Mouse (Mus musculus) lung, embryonic 15.5 days (tissue): ENCODE measurements around the gene Klhl13. TPM values are rescaled to one million over a fixed set of nuclear protein-coding genes. Genes with fewer than 3 reads are reported as not detected.

Experiments used
- ATAC-seq: fragments of 200-750 bp; cut with Nextera tagmentation; 2 replicates; pipeline ENCODE4 v1.8.0; 2017; ENCODE audit warnings: moderate number of reproducible peaks, borderline replicate concordance; ENCODE audit not compliant: low FRiP score, low TSS enrichment; ENCODE audit errors: extremely low read depth
- H3K27ac ChIP-seq: fragments of 300-500 bp; sonication (generic); 2 replicates; pipeline ENCODE4 v1.5.1; 2015; ENCODE audit warnings: moderate library complexity, mild to moderate bottlenecking, inconsistent platforms
- H3K27me3 ChIP-seq: fragments of 300-500 bp; sonication (generic); 2 replicates; pipeline ENCODE4 v1.6.1; 2015; ENCODE audit warnings: inconsistent platforms
- H3K36me3 ChIP-seq: fragments of 300-500 bp; sonication (generic); 2 replicates; pipeline ENCODE4 v1.6.1; 2015; ENCODE audit warnings: inconsistent platforms
- H3K4me1 ChIP-seq: fragments of 300-500 bp; sonication (generic); 2 replicates; pipeline ENCODE4 v1.6.1; 2015; ENCODE audit warnings: inconsistent platforms
- H3K4me2 ChIP-seq: fragments of 300-500 bp; sonication (generic); 2 replicates; pipeline ENCODE4 v1.6.1; 2015; ENCODE audit warnings: inconsistent platforms, mild to moderate bottlenecking, moderate library complexity
- H3K4me3 ChIP-seq: fragments of 300-500 bp; sonication (generic); 2 replicates; pipeline ENCODE4 v1.5.1; 2015; ENCODE audit warnings: mild to moderate bottlenecking, inconsistent platforms
- H3K9ac ChIP-seq: fragments of 300-500 bp; sonication (generic); 2 replicates; pipeline ENCODE4 v1.6.1; 2015; ENCODE audit warnings: inconsistent platforms
- H3K9me3 ChIP-seq: fragments of 300-500 bp; sonication (generic); 2 replicates; pipeline ENCODE4 v1.6.1; 2016; ENCODE audit warnings: inconsistent platforms
- WGBS: fragments of 180-500 bp; shearing (Covaris S2); methylation state at CpG from one replicate; pipeline ENCODE4 v1.1.7; 2015; 5-methylcytosine and 5-hydroxymethylcytosine counted together
- polyA plus RNA-seq: library from polyadenylated mRNA; unstranded; fragments of >200 nt; fragmentation: Nextera tagmentation; extraction: Ambion mirVana; gene quantifications from 2 replicates; pipeline ENCODE4 v1.2.1, GENCODE M21; 2015

The Klhl13 gene
- 66.9 and 70.9 TPM in 2 replicates for polyA plus RNA-seq

GRCm38 (mm10) chrX:23364514-23365381 lies at the start of gene Klhl13:
Gene Klhl13 (minus strand): TSS chrX:23365082.
- H3K27ac ChIP-seq = peak within 1 kb of the TSS; percentile 89
- no peaks in the 10 kb centered on the region for H3K27me3 ChIP-seq
- H3K4me3 ChIP-seq = peak within 1 kb of the TSS; percentile 53
- no peaks in the 10 kb centered on the region for H3K36me3 ChIP-seq
- no peaks in the 10 kb centered on the region for H3K9me3 ChIP-seq
- 8% methylated on average over 41 of the region's 45 CpGs for WGBS
- peak within 1 kb of the TSS; percentile 46 for H3K9ac ChIP-seq
- no peaks in the 10 kb centered on the region for H3K4me1 ChIP-seq
- H3K4me2 ChIP-seq = peak within 1 kb of the TSS; percentile 51
- ATAC-seq = peak; percentile 97

- no peaks in the 10 kb centered on the region for H3K4me1 ChIP-seq
- WGBS = 41% methylated on average over 4 of the region's 4 CpGs
- no peaks in the 10 kb centered on the region for H3K27me3 ChIP-seq
- no peaks in the 10 kb centered on the region for H3K36me3 ChIP-seq
- H3K4me3 ChIP-seq = no peak overlapping the region
- no peaks in the 10 kb centered on the region for H3K9me3 ChIP-seq
- H3K4me2 ChIP-seq = no peak overlapping the region
- H3K9ac ChIP-seq = no peak overlapping the region
- no peak for ATAC-seq
- no peak overlapping the region for H3K27ac ChIP-seq
Observed at GRCm38 (mm10) chrX:23409296-23410149, 44.6 kb upstream of the Klhl13 start.

GRCm38 (mm10) chrX:23388716-23389115 lies 23.8 kb upstream of the Klhl13 start:
- no peaks in the 10 kb centered on the region for H3K9me3 ChIP-seq
- WGBS = 44% methylated on average over 4 of the region's 4 CpGs
- no peak for ATAC-seq

GRCm38 (mm10) chrX:23363441-23363840 lies 1.4 kb downstream of the Klhl13 start:
- Histone ChIP-seq H3K27me3 (no peaks in the 10 kb centered on the region), H3K4me2 (peak overlapping the region; percentile 51), H3K9me3 (no peaks in the 10 kb centered on the region), H3K36me3 (no peaks in the 10 kb centered on the region), H3K27ac (no peak overlapping the region), H3K9ac (no peak overlapping the region), H3K4me3 (peak overlapping the region; percentile 53), H3K4me1 (no peaks in the 10 kb centered on the region)
- WGBS = 45% methylated on average over 6 of the region's 6 CpGs
- no peak for ATAC-seq

More at GRCm38 (mm10) chrX:23388716-23389115, 23.8 kb upstream of the Klhl13 start:
- no peak overlapping the region for H3K4me2 ChIP-seq
- H3K4me3 ChIP-seq = no peak overlapping the region
- H3K27ac ChIP-seq = no peak overlapping the region
- no peaks in the 10 kb centered on the region for H3K36me3 ChIP-seq
- H3K9ac ChIP-seq = no peak overlapping the region
- H3K27me3 ChIP-seq = no peaks in the 10 kb centered on the region
- H3K4me1 ChIP-seq = no peaks in the 10 kb centered on the region

- Histone ChIP-seq H3K4me1 (no peaks in the 10 kb centered on the region), H3K27ac (no peak overlapping the region), H3K9me3 (no peaks in the 10 kb centered on the region), H3K4me3 (no peak overlapping the region), H3K4me2 (no peak overlapping the region), H3K9ac (no peak overlapping the region), H3K36me3 (no peaks in the 10 kb centered on the region), H3K27me3 (no peaks in the 10 kb centered on the region)
- 79% methylated on average over 3 of the region's 3 CpGs for WGBS
- no peak for ATAC-seq
Observed at GRCm38 (mm10) chrX:23360446-23360845, 4.4 kb downstream of the Klhl13 start.

- 74% methylated on average over 1 of the region's 1 CpGs for WGBS
- Histone ChIP-seq H3K4me1 (no peaks in the 10 kb centered on the region), H3K4me2 (no peak overlapping the region), H3K36me3 (no peaks in the 10 kb centered on the region), H3K4me3 (no peak overlapping the region), H3K27ac (no peak overlapping the region), H3K9me3 (no peaks in the 10 kb centered on the region), H3K27me3 (no peaks in the 10 kb centered on the region), H3K9ac (no peak overlapping the region)
- ATAC-seq = no peak
Observed at GRCm38 (mm10) chrX:23350083-23350482, 14.8 kb downstream of the Klhl13 start.

- no peaks in the 10 kb centered on the region for H3K4me1 ChIP-seq
- WGBS = 47% methylated on average over 1 of the region's 1 CpGs
- no peak overlapping the region for H3K4me2 ChIP-seq
- H3K27ac ChIP-seq = no peak overlapping the region
- no peaks in the 10 kb centered on the region for H3K27me3 ChIP-seq
- no peaks in the 10 kb centered on the region for H3K36me3 ChIP-seq
- no peak for ATAC-seq
- no peak overlapping the region for H3K4me3 ChIP-seq
- no peak overlapping the region for H3K9ac ChIP-seq
- no peaks in the 10 kb centered on the region for H3K9me3 ChIP-seq
Observed at GRCm38 (mm10) chrX:23328116-23328515, 36.8 kb downstream of the Klhl13 start.

- Histone ChIP-seq H3K4me1 (no peaks in the 10 kb centered on the region), H3K9me3 (no peaks in the 10 kb centered on the region), H3K27me3 (no peaks in the 10 kb centered on the region), H3K9ac (no peak overlapping the region), H3K4me3 (no peak overlapping the region), H3K36me3 (no peaks in the 10 kb centered on the region), H3K4me2 (no peak overlapping the region), H3K27ac (no peak overlapping the region)
- no peak for ATAC-seq
Observed at GRCm38 (mm10) chrX:23318857-23319256, 46.0 kb downstream of the Klhl13 start.

GRCm38 (mm10) chrX:23295952-23296598 lies 68.8 kb downstream of the Klhl13 start:
- H3K27me3 ChIP-seq = no peaks in the 10 kb centered on the region
- H3K4me3 ChIP-seq = no peak overlapping the region
- H3K4me1 ChIP-seq = no peaks in the 10 kb centered on the region
- H3K36me3 ChIP-seq = no peaks in the 10 kb centered on the region
- H3K9me3 ChIP-seq = no peaks in the 10 kb centered on the region
- no peak for ATAC-seq
- no peak overlapping the region for H3K27ac ChIP-seq
- no peak overlapping the region for H3K4me2 ChIP-seq
- no peak overlapping the region for H3K9ac ChIP-seq
- WGBS = 35% methylated on average over 5 of the region's 5 CpGs

GRCm38 (mm10) chrX:23285442-23285817 lies 79.5 kb downstream of the Klhl13 start:
- no peak for ATAC-seq
- no peak overlapping the region for H3K4me3 ChIP-seq

GRCm38 (mm10) chrX:23284530-23285441 lies 80.1 kb downstream of the Klhl13 start:
- no peaks in the 10 kb centered on the region for H3K9me3 ChIP-seq
- H3K4me2 ChIP-seq = no peak overlapping the region
- H3K4me1 ChIP-seq = no peaks in the 10 kb centered on the region
- no peak for ATAC-seq
- no peak overlapping the region for H3K4me3 ChIP-seq
- 68% methylated on average over 11 of the region's 11 CpGs for WGBS
- H3K9ac ChIP-seq = no peak overlapping the region
- H3K27ac ChIP-seq = no peak overlapping the region
- H3K36me3 ChIP-seq = no peaks in the 10 kb centered on the region
- H3K27me3 ChIP-seq = no peaks in the 10 kb centered on the region

More at GRCm38 (mm10) chrX:23285442-23285817, 79.5 kb downstream of the Klhl13 start:
- Histone ChIP-seq H3K4me1 (no peaks in the 10 kb centered on the region), H3K9ac (no peak overlapping the region), H3K4me2 (no peak overlapping the region), H3K36me3 (no peaks in the 10 kb centered on the region), H3K27ac (no peak overlapping the region), H3K9me3 (no peaks in the 10 kb centered on the region), H3K27me3 (no peaks in the 10 kb centered on the region)
- WGBS = 39% methylated on average over 10 of the region's 10 CpGs
